Mouse (Mus musculus) liver, embryonic 14.5 days (tissue): Measurements from ENCODE around the gene Synpr. TPM values are rescaled to one million over a fixed set of nuclear protein-coding genes. Genes with fewer than 3 reads are reported as not detected.

Experiments
- ATAC-seq: fragments of 200-750 bp; cut with Nextera tagmentation; 2 replicates; pipeline ENCODE4 v1.8.0; 2017; ENCODE audit warnings: moderate number of reproducible peaks, mild to moderate bottlenecking, moderate library complexity; ENCODE audit not compliant: insufficient read depth
- DNase-seq, 3 experiments: peaks; one replicate each; pipeline ENCODE4 v3.0.0-alpha.2; 2012 to 2013; ENCODE audit warnings: low read depth in 3 of 3, low spot score in 3 of 3
- H3K27ac ChIP-seq: fragments of 300-500 bp; sonication (generic); 2 replicates; pipeline ENCODE4 v1.5.1; 2014; ENCODE audit warnings: moderate library complexity, mild to moderate bottlenecking, control low read depth, inconsistent platforms
- H3K27me3 ChIP-seq: fragments of 300-500 bp; sonication (generic); 2 replicates; pipeline ENCODE4 v1.6.1; 2014; ENCODE audit warnings: mild to moderate bottlenecking, low read length, moderate library complexity; ENCODE audit not compliant: control insufficient read depth, insufficient read depth
- H3K36me3 ChIP-seq: fragments of 300-500 bp; sonication (generic); replicated peaks from 2 replicates; pipeline ENCODE4 v1.6.1; 2014; ENCODE audit warnings: low read depth; ENCODE audit not compliant: control insufficient read depth, insufficient read depth
- H3K4me1 ChIP-seq, 2 experiments: fragments of 200-500 bp in 1 of 2; fragments of 300-500 bp in 1 of 2; sonication (generic) in 1 of 2; replicated peaks; 2 replicates each; pipeline ENCODE4 v1.6.1; 2012 to 2014; ENCODE audit warnings: antibody characterized with exemption in 1 of 2, inconsistent platforms in 1 of 2, low read length in 1 of 2; ENCODE audit not compliant: control insufficient read depth in 2 of 2, insufficient read depth in 2 of 2
- H3K4me2 ChIP-seq: fragments of 300-500 bp; sonication (generic); 2 replicates; pipeline ENCODE4 v1.6.1; 2014; ENCODE audit warnings: low read depth, mild to moderate bottlenecking, control low read depth, moderate library complexity
- H3K4me3 ChIP-seq, 2 experiments: fragments of 200-500 bp in 1 of 2; fragments of 300-500 bp in 1 of 2; sonication (generic) in 1 of 2; 2 replicates each; pipeline ENCODE4 v1.5.1; 2012 to 2014; ENCODE audit warnings: low read depth in 2 of 2, low read length in 2 of 2, mild to moderate bottlenecking in 2 of 2, control low read depth in 1 of 2, inconsistent platforms in 1 of 2, moderate library complexity in 1 of 2; ENCODE audit not compliant: insufficient read depth in 1 of 2
- H3K9ac ChIP-seq: fragments of 300-500 bp; sonication (generic); replicated peaks from 2 replicates; pipeline ENCODE4 v1.6.1; 2014; ENCODE audit warnings: mild to moderate bottlenecking, control low read depth, moderate library complexity
- H3K9me3 ChIP-seq: fragments of 300-500 bp; sonication (generic); 2 replicates; pipeline ENCODE4 v1.6.1; 2016; ENCODE audit warnings: low read length, mixed read lengths; ENCODE audit not compliant: control insufficient read depth
- CTCF ChIP-seq: IDR thresholded peaks from 2 replicates; pipeline ENCODE4 v1.5.1; 2016; ENCODE audit warnings: antibody characterized with exemption, low read depth, control low read depth
- EP300 ChIP-seq: IDR thresholded peaks from 2 replicates; pipeline ENCODE4 v1.6.1; 2016; ENCODE audit warnings: antibody characterized with exemption, low read depth
- WGBS: fragments of 180-500 bp; shearing (Covaris S2); extraction: QIAGEN DNeasy Blood & Tissue Kit; methylation state at CpG from one replicate; pipeline ENCODE4 v1.1.7; 2014; ENCODE audit not compliant: insufficient replicate concordance; 5-methylcytosine and 5-hydroxymethylcytosine counted together
- polyA plus RNA-seq, 2 experiments: library from polyadenylated mRNA; depleted of rRNA in 1 of 2; stranded (reverse) in 1 of 2; unstranded in 1 of 2; fragments of >200 nt; fragmentation: Nextera tagmentation in 1 of 2; extraction: Ambion mirVana in 1 of 2; gene quantifications; 2 replicates each; pipeline versions ENCODE4 v1.2.1 to v1.2.3; 2012 to 2014

The Synpr gene
- polyA plus RNA-seq, 2 experiments = 0.01 TPM; not detected in 1

DNA sequence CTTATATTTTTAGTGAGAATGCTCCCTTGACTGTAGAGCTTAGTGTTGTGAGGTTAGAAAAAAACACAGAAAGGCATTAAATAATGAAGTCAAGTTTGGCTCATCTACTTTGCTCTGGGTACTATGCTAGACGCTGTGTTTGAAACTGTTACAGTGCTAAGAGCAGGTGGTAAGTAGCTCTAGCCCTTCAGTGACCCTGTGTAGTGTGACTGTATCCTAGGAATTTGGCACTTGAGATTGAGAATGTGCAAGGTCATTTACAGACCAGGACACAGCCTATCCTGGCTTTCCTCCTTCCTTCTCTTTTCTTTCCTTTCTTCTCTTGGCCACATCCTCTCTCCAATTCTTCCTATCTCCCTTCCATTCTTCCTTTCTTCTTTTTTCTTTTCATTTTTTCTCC, 127.1 kb downstream of the Synpr start:
- TF ChIP-seq EP300 (no peak), CTCF (no peak)

DNA sequence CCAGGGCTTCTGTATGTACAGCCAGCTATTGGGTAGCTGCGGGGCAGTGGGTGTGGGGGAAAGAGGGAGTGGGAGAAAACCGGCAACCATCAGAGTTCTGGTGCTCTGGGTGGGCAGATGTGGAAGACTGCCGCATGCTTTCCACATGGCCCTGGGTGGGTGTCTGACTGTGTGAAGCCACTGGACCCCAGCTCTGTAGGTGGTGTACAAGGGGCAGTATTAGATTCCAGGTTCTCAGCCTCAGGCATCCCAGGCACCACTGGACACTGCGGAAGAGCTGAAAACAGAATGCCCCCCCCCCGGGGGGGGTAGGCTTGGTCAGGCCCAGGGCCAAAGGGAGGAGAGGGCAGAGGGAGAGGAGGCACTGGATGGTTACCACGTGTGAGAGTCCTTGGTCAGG, 156.1 kb downstream of the Synpr start:
- Histone ChIP-seq H3K4me1 (no peaks in the 10 kb centered on the region), H3K27ac (no peak overlapping the region), H3K9ac (no peak overlapping the region), H3K9me3 (no peaks in the 10 kb centered on the region), H3K36me3 (no peaks in the 10 kb centered on the region), H3K4me3 (no peak overlapping the region), H3K4me2 (no peak overlapping the region), H3K27me3 (no peaks in the 10 kb centered on the region)
- DNase-seq (no peak), ATAC-seq (no peak)
- TF ChIP-seq EP300 = no peak
- TF ChIP-seq CTCF = no peak
- WGBS = 62% methylated on average over 6 of the region's 6 CpGs

More for the DNA sequence above, 127.1 kb downstream of the Synpr start:
- no peak overlapping the region for H3K27ac ChIP-seq
- H3K36me3 ChIP-seq = no peaks in the 10 kb centered on the region
- H3K9ac ChIP-seq = no peak overlapping the region
- ATAC-seq (no peak), DNase-seq (no peak)
- H3K4me3 ChIP-seq = no peak overlapping the region
- WGBS = 59% methylated on average over 1 of the region's 1 CpGs
- H3K27me3 ChIP-seq = no peaks in the 10 kb centered on the region
- H3K9me3 ChIP-seq = no peaks in the 10 kb centered on the region
- no peak overlapping the region for H3K4me2 ChIP-seq
- no peaks in the 10 kb centered on the region for H3K4me1 ChIP-seq

DNA sequence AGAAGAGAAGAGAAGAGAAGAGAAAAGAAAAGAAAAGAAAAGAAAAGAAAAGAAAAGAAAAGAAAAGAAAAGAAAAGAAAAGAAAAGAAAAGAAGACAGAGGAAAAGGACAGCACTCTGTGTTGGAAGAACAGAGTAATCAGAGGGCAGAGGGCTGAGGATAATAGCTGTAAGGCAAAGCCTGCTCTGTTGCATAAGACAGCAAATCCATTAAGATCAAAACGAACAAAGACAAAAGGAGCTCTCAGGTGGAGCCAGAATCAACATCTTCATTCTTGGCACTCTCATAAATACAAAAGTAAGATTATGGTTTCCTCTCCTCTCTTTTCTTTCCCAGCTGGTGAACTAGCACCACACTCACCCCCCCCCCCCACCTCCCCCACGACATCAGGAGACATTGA, 160.3 kb downstream of the Synpr start:
- H3K9ac ChIP-seq = no peak overlapping the region
- no peak overlapping the region for H3K4me3 ChIP-seq
- no peak overlapping the region for H3K4me2 ChIP-seq
- H3K4me1 ChIP-seq = no peaks in the 10 kb centered on the region
- no peak for TF ChIP-seq EP300
- TF ChIP-seq CTCF = no peak
- H3K27ac ChIP-seq = no peak overlapping the region
- no peaks in the 10 kb centered on the region for H3K36me3 ChIP-seq
- no peaks in the 10 kb centered on the region for H3K27me3 ChIP-seq
- ATAC-seq = no peak
- DNase-seq = no peak
- 35% methylated on average over 2 of the region's 2 CpGs for WGBS
- no peaks in the 10 kb centered on the region for H3K9me3 ChIP-seq

DNA sequence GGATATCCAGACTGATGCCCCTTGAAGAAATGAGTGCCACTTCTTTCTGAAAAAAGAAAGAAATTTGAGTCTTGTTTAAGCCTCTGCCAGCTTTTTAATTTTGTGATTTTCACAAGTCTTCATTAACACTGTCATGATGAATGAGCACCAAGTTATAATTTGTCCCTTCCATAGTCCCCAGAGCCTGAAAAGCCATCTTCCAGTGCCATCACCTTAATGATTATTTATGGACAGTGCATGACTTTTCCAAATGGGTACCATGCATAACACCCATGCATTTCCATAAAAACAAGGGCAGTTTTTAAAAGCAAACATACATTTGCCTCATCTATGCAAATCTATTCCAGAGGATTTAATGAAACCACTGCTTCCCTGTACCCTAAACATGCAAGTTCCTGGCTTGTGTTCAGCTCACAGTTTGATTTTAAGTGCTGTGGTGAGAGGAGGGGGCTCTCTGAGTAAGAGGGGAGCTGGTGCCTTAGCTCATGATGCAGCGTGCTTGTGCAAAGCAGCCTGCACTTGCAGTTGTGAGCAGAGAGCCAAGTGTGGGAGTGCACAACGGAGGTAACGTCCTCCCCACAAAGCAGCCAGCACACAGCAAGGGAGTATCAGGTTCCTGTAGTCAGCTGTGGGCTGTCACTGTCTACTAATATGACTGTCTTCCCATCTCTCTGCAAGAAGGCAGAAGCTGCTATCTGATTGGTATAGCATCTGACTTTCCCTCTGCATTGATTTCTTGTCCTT, 169.1 kb downstream of the Synpr start:
- 39% methylated on average over 3 of the region's 3 CpGs for WGBS
- TF ChIP-seq EP300 = no peak
- no peak for TF ChIP-seq CTCF

DNA sequence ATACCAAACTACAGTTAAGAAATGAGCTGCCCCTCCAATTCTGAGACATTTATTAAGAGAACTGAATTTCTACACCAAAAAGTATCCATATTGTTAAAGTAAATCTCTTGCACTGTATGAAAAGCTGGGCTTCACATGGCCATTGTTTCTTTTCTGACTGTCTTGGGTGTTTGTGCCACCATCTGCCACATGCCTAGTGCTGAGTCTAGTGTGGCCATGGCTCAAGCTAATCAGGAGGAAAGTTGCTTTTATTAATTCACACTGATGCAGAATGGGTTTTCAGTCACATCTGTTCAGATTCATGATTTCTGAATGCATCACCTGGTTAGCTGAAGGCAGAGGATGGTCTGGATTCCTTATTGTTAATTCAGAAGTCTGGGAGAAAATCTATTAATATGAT, 170.4 kb downstream of the Synpr start:
- no peak overlapping the region for H3K27ac ChIP-seq
- ATAC-seq (no peak), DNase-seq (no peak)
- H3K4me3 ChIP-seq = no peak overlapping the region
- no peaks in the 10 kb centered on the region for H3K9me3 ChIP-seq
- no peaks in the 10 kb centered on the region for H3K27me3 ChIP-seq
- no peaks in the 10 kb centered on the region for H3K4me1 ChIP-seq
- no peaks in the 10 kb centered on the region for H3K36me3 ChIP-seq
- no peak for TF ChIP-seq EP300
- TF ChIP-seq CTCF = no peak
- H3K9ac ChIP-seq = no peak overlapping the region
- no peak overlapping the region for H3K4me2 ChIP-seq

More for the DNA sequence above, 169.1 kb downstream of the Synpr start:
- Histone ChIP-seq H3K36me3 (no peaks in the 10 kb centered on the region), H3K9ac (no peak overlapping the region), H3K9me3 (no peaks in the 10 kb centered on the region), H3K27me3 (no peaks in the 10 kb centered on the region), H3K4me2 (no peak overlapping the region), H3K4me3 (no peak overlapping the region), H3K4me1 (no peaks in the 10 kb centered on the region), H3K27ac (no peak overlapping the region)
- no peak for ATAC-seq
- DNase-seq = no peak
